Mouse (Mus musculus) gastrocnemius, postnatal 14 days (tissue): ENCODE results near the gene Kdm2a. TPM values are rescaled to one million over a fixed set of nuclear protein-coding genes. Genes with fewer than 3 reads are reported as not detected.

Experiments used
- DNase-seq: peaks from one replicate; pipeline ENCODE4 v3.0.0; 2021; ENCODE audit warnings: mixed read lengths
- intact Hi-C: fragments of 180-260 bp; cut with DNase I; formaldehyde crosslinking; loops from one replicate; pipeline ENCODE4 v1.15.1; 2025; ENCODE audit warnings: low total_unique reads
- total RNA-seq, 2 experiments: library from RNA; stranded (reverse); gene quantifications; 2 replicates each; pipeline ENCODE4 v1.2.3; 2021

Kdm2a gene
- total RNA-seq, 2 experiments from 2014 or later = 27.7 to 29.0 TPM

GRCm38 (mm10) chr19:4280425-4280824, 117.7 kb downstream of the Kdm2a start:
- DNase-seq = no peak
- intact Hi-C loops = no loop called here

GRCm38 (mm10) chr19:4279487-4279886, 118.6 kb downstream of the Kdm2a start:
- intact Hi-C loops = no loop called here
- no peak for DNase-seq

- intact Hi-C loops = no loop called here
- DNase-seq = no peak
Measured at GRCm38 (mm10) chr19:4270972-4271371, 127.1 kb downstream of the Kdm2a start.

- DNase-seq = no peak
- intact Hi-C loops = no loop called here
Measured at GRCm38 (mm10) chr19:4270187-4270586, 127.9 kb downstream of the Kdm2a start.

- peak; percentile 48 for DNase-seq
- intact Hi-C loops = loop anchor here (10.0 kb wide), 1 partner anchor 146 kb away; no protein-coding TSS in a partner anchor
Measured at GRCm38 (mm10) chr19:4268566-4269361, 129.3 kb downstream of the Kdm2a start, which contains the start of gene Ssh3. Gene Ssh3 (minus strand): TSS chr19:4269180.

- DNase-seq = no peak
- intact Hi-C loops = loop anchor here (10.0 kb wide), 1 partner anchor 149 kb away; no protein-coding TSS in a partner anchor
Measured at GRCm38 (mm10) chr19:4265956-4266355, 132.1 kb downstream of the Kdm2a start.

Other genes with a start within 250 kb of the Kdm2a start
- gene Coro1b, start 249.7 kb downstream of the Kdm2a start, total RNA-seq = 10 to 100 TPM; 31.7 to 31.8 TPM
- gene Ptprcap, start 244.7 kb downstream of the Kdm2a start, total RNA-seq = under 1 TPM; 0.29 to 0.78 TPM
- 10 to 100 TPM; 28.5 to 31.3 TPM for gene Rps6kb2, start 234.9 kb downstream of the Kdm2a start, total RNA-seq
- 10 to 100 TPM; 23.4 to 27.5 TPM for gene Carns1, start 222.8 kb downstream of the Kdm2a start, total RNA-seq
- 1 to 10 TPM; 2.7 TPM for gene Tbc1d10c, start 207.0 kb downstream of the Kdm2a start, total RNA-seq
- gene Ppp1ca, start 206.2 kb downstream of the Kdm2a start, total RNA-seq = 100 to 1,000 TPM; 266 to 269 TPM
- 1 to 10 TPM; 3.1 to 3.4 TPM for gene Rad9a, start 196.6 kb downstream of the Kdm2a start, total RNA-seq
- 1 to 10 TPM in 1 of 2 experiments, under 1 TPM in 1; 0.58 to 1.2 TPM for gene Clcf1, start 184.0 kb downstream of the Kdm2a start, total RNA-seq
- gene AC109138.7, start 183.9 kb downstream of the Kdm2a start, total RNA-seq = not detected
- gene Pold4, start 166.4 kb downstream of the Kdm2a start, total RNA-seq = 10 to 100 TPM; 21.4 to 22.7 TPM
- gene Ssh3, start 129.1 kb downstream of the Kdm2a start, total RNA-seq = 1 to 10 TPM; 2.6 to 4.4 TPM
- under 1 TPM; 0.62 to 0.90 TPM for gene Ankrd13d, start 115.1 kb downstream of the Kdm2a start, total RNA-seq
- gene Grk2, start 92.1 kb downstream of the Kdm2a start, total RNA-seq = 10 to 100 TPM; 31.8 to 36.4 TPM
- 1 to 10 TPM; 1.0 to 2.0 TPM for gene Rhod, start 41.1 kb upstream of the Kdm2a start, total RNA-seq
- gene Syt12, start 79.2 kb upstream of the Kdm2a start, total RNA-seq = 1 to 10 TPM; 2.1 to 5.4 TPM
- gene 2010003K11Rik, start 100.3 kb upstream of the Kdm2a start, total RNA-seq = not detected
- 10 to 100 TPM; 16.1 to 17.4 TPM for gene Pcx, start 112.2 kb upstream of the Kdm2a start, total RNA-seq
- gene Lrfn4, start 217.4 kb upstream of the Kdm2a start, total RNA-seq = 1 to 10 TPM; 2.3 to 3.2 TPM
- 1 to 10 TPM; 5.8 to 7.1 TPM for gene Rce1, start 227.4 kb upstream of the Kdm2a start, total RNA-seq